Mouse (Mus musculus) MEL (cell line): ENCODE results near the gene Hamp2. TPM values are rescaled to one million over a fixed set of nuclear protein-coding genes. Genes with fewer than 3 reads are reported as not detected.
A peak's percentile ranks its signal among the peaks of the same experiment; 100 is the strongest.

Experiments
- DNase-seq: peaks from one replicate; pipeline ENCODE4 v3.0.0; 2011; ENCODE audit warnings: low read depth, low spot score
- H3K27ac ChIP-seq: 2 replicates; pipeline ENCODE4 v1.5.1; 2012; ENCODE audit warnings: low read depth, mild to moderate bottlenecking, control low read depth, low read length, moderate library complexity; ENCODE audit not compliant: control insufficient read depth
- H3K27me3 ChIP-seq, 2 experiments: fragments of 150-350 bp in 1 of 2; sonication (generic) in 1 of 2; 2 replicates each; pipeline ENCODE4 v1.6.1; 2012; ENCODE audit warnings: low read length in 2 of 2, mild to moderate bottlenecking in 2 of 2, improper control_type of control experiment in 1 of 2, moderate library complexity in 1 of 2; ENCODE audit not compliant: insufficient read depth in 2 of 2, control insufficient read depth in 1 of 2
- H3K36me3 ChIP-seq, 2 experiments: 2 replicates each; pipeline ENCODE4 v1.6.1; 2012 to 2014; ENCODE audit warnings: low read length in 2 of 2, improper control_type of control experiment in 1 of 2, inconsistent platforms in 1 of 2, mild to moderate bottlenecking in 1 of 2; ENCODE audit not compliant: insufficient read depth in 2 of 2, control insufficient read depth in 1 of 2
- H3K4me1 ChIP-seq, 2 experiments: fragments of 150-350 bp in 1 of 2; sonication (generic) in 1 of 2; 2 replicates each; pipeline ENCODE4 v1.6.1; 2012; ENCODE audit warnings: low read length in 2 of 2, improper control_type of control experiment in 1 of 2, mild to moderate bottlenecking in 1 of 2; ENCODE audit not compliant: insufficient read depth in 2 of 2, control insufficient read depth in 1 of 2
- H3K4me3 ChIP-seq, 2 experiments: fragments of 150-350 bp in 1 of 2; sonication (generic) in 1 of 2; 2 replicates each; pipeline ENCODE4 v1.5.1; 2012; ENCODE audit warnings: low read depth in 2 of 2, low read length in 2 of 2, mild to moderate bottlenecking in 2 of 2, moderate library complexity in 2 of 2, control low read depth in 1 of 2, improper control_type of control experiment in 1 of 2; ENCODE audit not compliant: control insufficient read depth in 1 of 2, insufficient read depth in 1 of 2
- H3K79me2 ChIP-seq: 2 replicates; pipeline ENCODE4 v1.6.1; 2012; ENCODE audit warnings: mild to moderate bottlenecking, low read length, moderate library complexity; ENCODE audit not compliant: control insufficient read depth, poor library complexity, insufficient read depth
- H3K9ac ChIP-seq: 2 replicates; pipeline ENCODE4 v1.6.1; 2012; ENCODE audit warnings: low read depth, mild to moderate bottlenecking, control low read depth, low read length, moderate library complexity; ENCODE audit not compliant: control insufficient read depth, poor library complexity, severe bottlenecking
- H3K9me3 ChIP-seq: fragments of 150-350 bp; sonication (generic); replicated peaks from 2 replicates; pipeline ENCODE4 v1.6.1; 2012; ENCODE audit warnings: mild to moderate bottlenecking, low read length, improper control_type of control experiment, moderate library complexity; ENCODE audit not compliant: insufficient read depth
- EP300 ChIP-seq, 2 experiments: IDR thresholded peaks; 2 replicates each; pipeline ENCODE4 v1.6.1; 2011; ENCODE audit warnings: improper control_type of control experiment in 2 of 2, low read length in 2 of 2, low read depth in 1 of 2, mild to moderate bottlenecking in 1 of 2
- ETS1 ChIP-seq: IDR thresholded peaks from 2 replicates; pipeline ENCODE4 v1.6.1; 2012; ENCODE audit warnings: low read depth, mild to moderate bottlenecking, inconsistent platforms, low read length, improper control_type of control experiment, moderate library complexity
- GATA1 ChIP-seq: IDR thresholded peaks from 2 replicates; pipeline ENCODE4 v1.6.1; 2011; ENCODE audit warnings: low read depth, low read length, improper control_type of control experiment
- MAX ChIP-seq: IDR thresholded peaks from 2 replicates; pipeline ENCODE4 v1.6.1; 2011; ENCODE audit warnings: low read length, improper control_type of control experiment
- MXI1 ChIP-seq: IDR thresholded peaks from 2 replicates; pipeline ENCODE4 v1.6.1; 2011; ENCODE audit warnings: mild to moderate bottlenecking, low read depth, low read length, improper control_type of control experiment
- NELFE ChIP-seq: IDR thresholded peaks from 2 replicates; pipeline ENCODE4 v1.6.1; 2011; ENCODE audit warnings: low read depth, low read length, improper control_type of control experiment
- POLR2A ChIP-seq, 2 experiments: IDR thresholded peaks; 2 replicates each; pipeline ENCODE4 v1.6.1; 2011 to 2012; ENCODE audit warnings: low read length in 2 of 2, mild to moderate bottlenecking in 2 of 2, control low read depth in 1 of 2, improper control_type of control experiment in 1 of 2, low read depth in 1 of 2, moderate library complexity in 1 of 2; ENCODE audit not compliant: control insufficient read depth in 1 of 2, insufficient read depth in 1 of 2, poor library complexity in 1 of 2
- POLR2AphosphoS2 ChIP-seq: IDR thresholded peaks from 2 replicates; pipeline ENCODE4 v1.6.1; 2011; ENCODE audit warnings: low read length, improper control_type of control experiment
- POLR2AphosphoS5 ChIP-seq: IDR thresholded peaks from 2 replicates; pipeline ENCODE4 v1.6.1; 2012; ENCODE audit warnings: low read depth, borderline replicate concordance, mild to moderate bottlenecking, inconsistent platforms, low read length, moderate library complexity, mixed read lengths
- SIN3A ChIP-seq: IDR thresholded peaks from 2 replicates; pipeline ENCODE4 v1.6.1; 2012; ENCODE audit warnings: low read length, improper control_type of control experiment, inconsistent platforms
- TBP ChIP-seq: IDR thresholded peaks from 2 replicates; pipeline ENCODE4 v1.8.0; 2011; ENCODE audit warnings: low read depth, low read length, improper control_type of control experiment
- USF1 ChIP-seq: IDR thresholded peaks from 2 replicates; pipeline ENCODE4 v1.6.1; 2014; ENCODE audit warnings: low read depth, mild to moderate bottlenecking, inconsistent platforms, low read length, improper control_type of control experiment, moderate library complexity
- USF2 ChIP-seq, 2 experiments: IDR thresholded peaks; 2 replicates each; pipeline ENCODE4 v1.6.1; 2011 to 2012; ENCODE audit warnings: improper control_type of control experiment in 2 of 2, low read length in 2 of 2, borderline replicate concordance in 1 of 2, inconsistent platforms in 1 of 2, low read depth in 1 of 2, mild to moderate bottlenecking in 1 of 2; ENCODE audit not compliant: insufficient read depth in 1 of 2
- ZMIZ1 ChIP-seq: IDR thresholded peaks from 2 replicates; pipeline ENCODE4 v1.6.1; 2012; ENCODE audit warnings: low read depth, mild to moderate bottlenecking, inconsistent platforms, low read length, improper control_type of control experiment, moderate library complexity
- ZNF384 ChIP-seq: IDR thresholded peaks from 2 replicates; pipeline ENCODE4 v1.6.1; 2012; ENCODE audit warnings: low read depth, mild to moderate bottlenecking, inconsistent platforms, low read length, improper control_type of control experiment
- polyA plus RNA-seq, 2 experiments: library from polyadenylated mRNA; stranded (reverse) in 1 of 2; unstranded in 1 of 2; fragments of >175 nt in 1 of 2; fragments of >200 nt in 1 of 2; gene quantifications; 2 replicates each; pipeline versions ENCODE4 v1.2.1 to v1.2.4; 2012; ENCODE audit warnings: low replicate concordance in 2 of 2, low read depth in 1 of 2; ENCODE audit not compliant: insufficient read length in 2 of 2, insufficient read depth in 1 of 2, missing spikeins in 1 of 2
- total RNA-seq: library from RNA; depleted of rRNA; stranded (reverse); fragments of 300-350 nt; gene quantifications from 2 replicates; pipeline ENCODE4 v1.2.3, GENCODE M21; 2012

Hamp2 gene
- total and polyA plus RNA-seq, 3 experiments = not detected

DNA sequence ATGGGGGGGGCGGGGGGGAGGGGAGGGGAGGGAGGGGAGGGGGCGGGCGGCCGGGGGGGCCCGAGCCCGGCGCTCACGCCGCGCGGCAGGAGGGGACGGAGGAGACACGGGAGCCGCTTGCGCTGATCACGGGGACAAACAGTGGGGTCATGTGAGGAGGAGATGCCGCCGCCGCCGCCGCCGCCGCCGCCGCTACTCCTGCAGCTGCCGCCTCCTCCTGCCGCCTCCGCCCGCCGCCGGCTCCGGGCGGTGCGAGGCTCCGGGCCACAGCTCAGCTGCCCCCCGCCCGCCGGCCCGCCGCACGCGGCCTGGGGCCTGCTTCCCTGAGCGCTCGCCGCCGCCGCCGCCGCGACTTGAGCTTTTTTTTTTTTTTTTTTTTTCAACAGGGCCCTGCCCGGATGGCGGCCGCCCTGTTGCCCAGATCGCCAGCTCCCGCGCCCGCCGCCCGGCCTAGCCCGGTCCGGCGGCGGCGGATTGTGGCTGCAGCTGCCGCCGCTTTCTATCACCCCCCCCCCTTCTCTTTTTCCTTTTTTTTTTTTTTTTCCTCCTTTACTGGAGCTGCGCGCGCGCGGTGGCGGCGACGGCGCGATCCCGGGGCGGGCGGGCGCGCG lies 32.4 kb upstream of the Hamp2 start, which contains the start of gene Usf2:
TSS of gene Usf2 (minus strand) at position 48 of the 611 bp plus-strand sequence.
- peak; percentile 70 for DNase-seq
- H3K27ac ChIP-seq = peak within 1 kb of the TSS; percentile 90
- H3K27me3 ChIP-seq = no peaks in the 10 kb centered on the region
- peak within 1 kb of the TSS; percentile 85 to 97 for H3K4me3 ChIP-seq
- TF ChIP-seq TBP (no peak), USF1 (peak; percentile 86), USF2 (IDR thresholded peaks at IDR 0.05; ENCODE audit: borderline replicate concordance in 1 of 2, insufficient read depth in 1 of 2, low read depth in 1 of 2, low read length in 2 of 2) (peak in 1 of 2 experiments; percentile 66; a peak in 2 of 4 replicates), NELFE (no peak; the same call in 1 of the 2 replicates), MXI1 (peak; percentile 54; the same call in 1 of the 2 replicates), ZNF384 (peak; percentile 86), POLR2AphosphoS2 (no peak), GATA1 (no peak), MAX (no peak)
- peaks cover 18% of the 10 kb centered on the region for H3K79me2 ChIP-seq
- H3K9me3 ChIP-seq = no peaks in the 10 kb centered on the region
- H3K4me1 ChIP-seq = peaks cover 0 to 11% of the 10 kb centered on the region in 2 experiments; a peak in 1 of 4 replicates
- H3K9ac ChIP-seq = peak within 1 kb of the TSS; percentile 98
- peaks cover 2 to 9% of the 10 kb centered on the region in 2 experiments; a peak in 3 of 4 replicates for H3K36me3 ChIP-seq

DNA sequence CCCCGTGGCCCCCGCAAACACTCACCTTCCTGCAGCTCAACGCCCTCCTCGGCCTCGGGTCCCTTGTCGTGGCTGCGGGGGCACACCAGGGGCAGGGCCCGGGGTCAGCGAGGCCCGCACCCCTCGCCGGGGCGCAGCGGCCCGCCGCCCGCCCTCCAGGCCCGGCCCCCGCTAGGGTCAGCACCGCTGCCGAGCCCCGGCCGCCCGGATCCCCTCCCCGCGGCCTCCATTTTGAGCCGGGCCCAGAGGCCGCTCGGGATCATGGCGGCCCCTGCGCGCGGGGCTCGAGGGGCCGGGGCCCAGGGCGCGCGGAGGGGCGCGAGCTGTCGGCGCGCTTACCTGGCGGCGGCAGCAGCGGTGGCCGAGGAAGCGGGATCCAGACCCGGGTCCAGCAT lies 31.9 kb upstream of the Hamp2 start:
- Histone ChIP-seq H3K9ac (peak overlapping the region; percentile 98), H3K4me3 (peak overlapping the region; percentile 85 to 97; a peak in 3 of 4 replicates), H3K36me3 (peaks cover 2 to 9% of the 10 kb centered on the region in 2 experiments), H3K4me1 (peaks cover 0 to 11% of the 10 kb centered on the region in 2 experiments; a peak in 1 of 4 replicates), H3K9me3 (no peaks in the 10 kb centered on the region), H3K27ac (peak overlapping the region; percentile 26), H3K27me3 (no peaks in the 10 kb centered on the region), H3K79me2 (peaks cover 18% of the 10 kb centered on the region)
- no peak for DNase-seq
- no peak for TF ChIP-seq SIN3A
- no peak for TF ChIP-seq EP300 (IDR thresholded peaks at IDR 0.05; ENCODE audit: low read depth in 1 of 2, low read length in 2 of 2)
- TF ChIP-seq ZMIZ1 = no peak
- TF ChIP-seq POLR2AphosphoS5 = no peak
- no peak for TF ChIP-seq USF2 (IDR thresholded peaks at IDR 0.05; ENCODE audit: borderline replicate concordance in 1 of 2, insufficient read depth in 1 of 2, low read depth in 1 of 2, low read length in 2 of 2)
- TF ChIP-seq GATA1 = no peak
- TF ChIP-seq POLR2A (IDR thresholded peaks at IDR 0.05; ENCODE audit: control insufficient read depth in 1 of 2, insufficient read depth in 1 of 2, low read depth in 1 of 2, low read length in 2 of 2, poor library complexity in 1 of 2) = 0 out of 4 replicates have a peak, but pooled peaks of 1 of the 2 experiments have one; percentile 12
- TF ChIP-seq ETS1 = no peak
